In genomic region chr9:101074332-101075021, GRCm38 (mm10) we compare ENCODE assay signal across 8 mouse cellular contexts. TPM values are rescaled to one million over a fixed set of nuclear protein-coding genes. Genes with fewer than 3 reads are reported as not detected.
A peak's percentile ranks its signal among the peaks of the same experiment; 100 is the strongest.
DNase-seq lines count a peak whose midpoint lies in the region; ATAC-seq and TF ChIP-seq lines count a peak whose summit lies in the region.

No protein-coding gene starts in this region.

- H3ac ChIP-seq in C2C12 (ENCODE audit: control insufficient read depth, insufficient read length, low read depth): peak overlapping the region; percentile 96

- peak; percentile 88 for DNase-seq in brain, embryonic 14.5 days (ENCODE audit: low read depth)
- peak; percentile 92 for DNase-seq in kidney, postnatal 14 days
- DNase-seq in neural tube, embryonic 11.5 days (ENCODE audit: low spot score): peak; percentile 80

- TF ChIP-seq POLR2A in brain, embryonic 14.5 days (IDR thresholded peaks at IDR 0.05; ENCODE audit: borderline replicate concordance, extremely low read depth, insufficient read depth, insufficient read length, poor library complexity, severe bottlenecking): no peak; the same call in 1 of the 2 replicates

- peaks cover 51% of the 10 kb centered on the region for H3K79me2 ChIP-seq in C2C12 (ENCODE audit: control insufficient read depth, insufficient read depth)

- peak overlapping the region; percentile 78 for H3K4me2 ChIP-seq in heart, embryonic 14.5 days (ENCODE audit: low read length)
- peak overlapping the region; percentile 96 for H3K4me2 ChIP-seq in liver, embryonic 15.5 days
- peak overlapping the region; percentile 87 for H3K4me2 ChIP-seq in neural tube, embryonic 11.5 days (ENCODE audit: low read depth)
- H3K4me2 ChIP-seq in stomach, embryonic 16.5 days (ENCODE audit: low read depth, low read length): peak overlapping the region; percentile 91

- peak overlapping the region; percentile 98 to 99 for H3K27ac ChIP-seq in heart, embryonic 14.5 days (replicated peaks in 1 of 2; ENCODE audit: control insufficient read depth in 1 of 2, insufficient read depth in 1 of 2, low read depth in 2 of 2, low read length in 2 of 2)
- H3K27ac ChIP-seq in liver, embryonic 15.5 days (replicated peaks): peak overlapping the region; percentile 99
- peak overlapping the region; percentile 97 for H3K27ac ChIP-seq in neural tube, embryonic 11.5 days (ENCODE audit: low read depth, low read length)
- H3K27ac ChIP-seq in stomach, embryonic 16.5 days (ENCODE audit: low read length): peak overlapping the region; percentile 100

- WGBS in heart, embryonic 14.5 days: under 1% methylated on average over 68 of the region's 100 CpGs
- under 1% methylated on average over 78 of the region's 100 CpGs for WGBS in liver, embryonic 15.5 days (ENCODE audit: insufficient replicate concordance)
- WGBS in neural tube, embryonic 11.5 days: under 1% methylated on average over 56 of the region's 100 CpGs
- WGBS in stomach, embryonic 16.5 days: under 1% methylated on average over 89 of the region's 100 CpGs

- H3K4me1 ChIP-seq in heart, embryonic 14.5 days (ENCODE audit: control insufficient read depth in 2 of 2, insufficient read depth in 2 of 2, low read length in 2 of 2): peaks cover 4 to 26% of the 10 kb centered on the region in 2 experiments
- H3K4me1 ChIP-seq in liver, embryonic 15.5 days (replicated peaks): peaks cover 39% of the 10 kb centered on the region
- peaks cover 17% of the 10 kb centered on the region for H3K4me1 ChIP-seq in neural tube, embryonic 11.5 days (ENCODE audit: control insufficient read depth, insufficient read depth, low read length)
- peaks cover 22% of the 10 kb centered on the region for H3K4me1 ChIP-seq in stomach, embryonic 16.5 days (ENCODE audit: control insufficient read depth, insufficient read depth, low read length)

- H3K36me3 ChIP-seq in C2C12 (ENCODE audit: control insufficient read depth, insufficient read depth): peaks cover 16% of the 10 kb centered on the region
- H3K36me3 ChIP-seq in heart, embryonic 14.5 days (ENCODE audit: control insufficient read depth, insufficient read depth, low read length): no peaks in the 10 kb centered on the region
- H3K36me3 ChIP-seq in liver, embryonic 15.5 days (replicated peaks): peaks cover 4% of the 10 kb centered on the region; the same call in 1 of the 2 replicates
- H3K36me3 ChIP-seq in neural tube, embryonic 11.5 days (ENCODE audit: control insufficient read depth, insufficient read depth, low read length): no peaks in the 10 kb centered on the region
- no peaks in the 10 kb centered on the region for H3K36me3 ChIP-seq in stomach, embryonic 16.5 days (ENCODE audit: control insufficient read depth, insufficient read depth, low read length)

- peaks cover 49% of the 10 kb centered on the region for H3K79me3 ChIP-seq in C2C12 (ENCODE audit: low read depth)

- peak; percentile 37 for ATAC-seq in erythroid progenitor cell, adult 5-6 weeks (replicated peaks; ENCODE audit: low FRiP score, poor library complexity, severe bottlenecking)
- peak; percentile 77 for ATAC-seq in heart, embryonic 14.5 days (ENCODE audit: insufficient number of reproducible peaks, insufficient read depth, low FRiP score, low read depth)
- ATAC-seq in liver, embryonic 15.5 days (ENCODE audit: insufficient read depth): peak; percentile 66
- ATAC-seq in neural tube, embryonic 11.5 days (ENCODE audit: insufficient read depth, low FRiP score, low TSS enrichment): peak; percentile 77
- ATAC-seq in stomach, embryonic 16.5 days (ENCODE audit: insufficient read depth, low FRiP score): peak; percentile 77

- no peak for TF ChIP-seq CTCF in C2C12 (IDR thresholded peaks at IDR 0.05; ENCODE audit: control insufficient read depth, insufficient read depth, insufficient read length)
- TF ChIP-seq CTCF in brain, embryonic 14.5 days (IDR thresholded peaks at IDR 0.05; ENCODE audit: borderline replicate concordance, extremely low read depth, insufficient read depth, insufficient read length): no peak

- peak overlapping the region; percentile 78 for H3K4me3 ChIP-seq in C2C12 (ENCODE audit: insufficient read depth, poor library complexity, severe bottlenecking)
- H3K4me3 ChIP-seq in heart, embryonic 14.5 days (ENCODE audit: control insufficient read depth in 1 of 2, insufficient read depth in 1 of 2, low read depth in 1 of 2, low read length in 2 of 2): peak overlapping the region; percentile 62 to 99
- H3K4me3 ChIP-seq in liver, embryonic 15.5 days (replicated peaks): peak overlapping the region; percentile 98
- peak overlapping the region; percentile 97 for H3K4me3 ChIP-seq in neural tube, embryonic 11.5 days (ENCODE audit: low read depth, low read length)
- H3K4me3 ChIP-seq in stomach, embryonic 16.5 days (replicated peaks; ENCODE audit: low read length): peak overlapping the region; percentile 96

- H3K9me3 ChIP-seq in heart, embryonic 14.5 days (ENCODE audit: control insufficient read depth, low read length): no peaks in the 10 kb centered on the region
- no peaks in the 10 kb centered on the region for H3K9me3 ChIP-seq in liver, embryonic 15.5 days (replicated peaks)
- H3K9me3 ChIP-seq in neural tube, embryonic 11.5 days (ENCODE audit: control insufficient read depth, low read length): no peaks in the 10 kb centered on the region
- no peaks in the 10 kb centered on the region for H3K9me3 ChIP-seq in stomach, embryonic 16.5 days (replicated peaks; ENCODE audit: control insufficient read depth, low read length)

- H3K9ac ChIP-seq in heart, embryonic 14.5 days (ENCODE audit: low read length): peak overlapping the region; percentile 94
- peak overlapping the region; percentile 99 for H3K9ac ChIP-seq in liver, embryonic 15.5 days
- H3K9ac ChIP-seq in neural tube, embryonic 11.5 days (ENCODE audit: low read length): peak overlapping the region; percentile 97
- H3K9ac ChIP-seq in stomach, embryonic 16.5 days (ENCODE audit: low read length): peak overlapping the region; percentile 99

- H3K27me3 ChIP-seq in C2C12 (ENCODE audit: control insufficient read depth, insufficient read depth, insufficient read length): no peaks in the 10 kb centered on the region
- H3K27me3 ChIP-seq in heart, embryonic 14.5 days (ENCODE audit: control insufficient read depth, insufficient read depth, low read length): no peaks in the 10 kb centered on the region
- no peaks in the 10 kb centered on the region for H3K27me3 ChIP-seq in liver, embryonic 15.5 days
- H3K27me3 ChIP-seq in neural tube, embryonic 11.5 days (ENCODE audit: control insufficient read depth, insufficient read depth, low read length): no peaks in the 10 kb centered on the region
- H3K27me3 ChIP-seq in stomach, embryonic 16.5 days (ENCODE audit: control insufficient read depth, insufficient read depth, low read length): no peaks in the 10 kb centered on the region

TF ChIP-seq in C2C12, 6 proteins besides CTCF, POLR2A, EP300 and RAD21:
- TF ChIP-seq USF1 (IDR thresholded peaks at IDR 0.05; ENCODE audit: low read depth) (no peak), CEBPB (IDR thresholded peaks at IDR 0.05; ENCODE audit: low read depth) (no peak), MYOG (IDR thresholded peaks at IDR 0.05; ENCODE audit: control insufficient read depth, extremely low read depth, insufficient read length) (no peak), FOSL1 (IDR thresholded peaks at IDR 0.05; ENCODE audit: insufficient read depth, low read length, poor library complexity, severe bottlenecking) (no peak), MAX (IDR thresholded peaks at IDR 0.05) (no peak), MYOD1 (IDR thresholded peaks at IDR 0.05; ENCODE audit: control insufficient read depth, insufficient read length, low read depth) (no peak)

RNA-seq across cellular contexts. Expression of gene Msl2, which starts 0.6 kb away (rescaled TPM):
- polyA plus RNA-seq in C2C12 (2012; fragmentation: generic; extraction: Trizol): 7.6 TPM
- 25.8 and 33.6 TPM in 2 replicates for polyA plus RNA-seq in brain, embryonic 14.5 days (2012; rRNA removed)
- 59.1 and 74.6 TPM in 2 replicates for total RNA-seq in erythroid progenitor cell, adult 5-6 weeks (2015; ENCODE audit: low replicate concordance)
- total RNA-seq in erythroid progenitor cell, adult 5-6 weeks (2017; ENCODE audit: low replicate concordance): 51.0 and 59.3 TPM in 2 replicates
- 4.2 and 5.3 TPM in 2 replicates for polyA plus RNA-seq in heart, embryonic 14.5 days (2014; fragmentation: Nextera tagmentation; extraction: Ambion mirVana)
- 2.2 and 2.4 TPM in 2 replicates for polyA plus RNA-seq in liver, embryonic 15.5 days (2015; fragmentation: Nextera tagmentation; extraction: Ambion mirVana)
- 5.6 and 6.2 TPM in 2 replicates for polyA plus RNA-seq in neural tube, embryonic 11.5 days (2014; fragmentation: Nextera tagmentation; extraction: Ambion mirVana)
- 2.9 and 3.2 TPM in 2 replicates for polyA plus RNA-seq in stomach, embryonic 16.5 days (2015; fragmentation: Nextera tagmentation; extraction: Ambion mirVana)

RNA-seq across cellular contexts. Expression of gene Pccb, which starts 39.8 kb away (rescaled TPM):
- 17.5 TPM for polyA plus RNA-seq in C2C12 (2012; fragmentation: generic; extraction: Trizol)
- polyA plus RNA-seq in brain, embryonic 14.5 days (2012; rRNA removed): 62.7 and 63.1 TPM in 2 replicates
- 5.9 and 10.8 TPM in 2 replicates for total RNA-seq in erythroid progenitor cell, adult 5-6 weeks (2015; ENCODE audit: low replicate concordance)
- total RNA-seq in erythroid progenitor cell, adult 5-6 weeks (2017; ENCODE audit: low replicate concordance): 7.8 and 8.2 TPM in 2 replicates
- polyA plus RNA-seq in heart, embryonic 14.5 days (2014; fragmentation: Nextera tagmentation; extraction: Ambion mirVana): 25.7 and 30.4 TPM in 2 replicates
- 7.5 and 8.4 TPM in 2 replicates for polyA plus RNA-seq in liver, embryonic 15.5 days (2015; fragmentation: Nextera tagmentation; extraction: Ambion mirVana)
- polyA plus RNA-seq in neural tube, embryonic 11.5 days (2014; fragmentation: Nextera tagmentation; extraction: Ambion mirVana): 14.1 and 15.0 TPM in 2 replicates
- polyA plus RNA-seq in stomach, embryonic 16.5 days (2015; fragmentation: Nextera tagmentation; extraction: Ambion mirVana): 27.7 and 29.1 TPM in 2 replicates

Comparison
In these comparisons a context has a peak if more than half of its experiments do, and no peak if none do; other contexts are left out.
1. Peak in every context shown above with its lines: DNase-seq, ATAC-seq, H3K4me3 ChIP-seq and H3K27ac ChIP-seq.